Mouse (Mus musculus) naive thymus-derived CD4-positive, alpha-beta T cell, adult 2 months (primary cell): ENCODE measurements around the gene Ablim1.

Source experiments
- DNase-seq: peaks from one replicate; pipeline ENCODE4 v3.0.0-alpha.2; 2011; ENCODE audit warnings: low read depth

Ablim1 gene

DNA sequence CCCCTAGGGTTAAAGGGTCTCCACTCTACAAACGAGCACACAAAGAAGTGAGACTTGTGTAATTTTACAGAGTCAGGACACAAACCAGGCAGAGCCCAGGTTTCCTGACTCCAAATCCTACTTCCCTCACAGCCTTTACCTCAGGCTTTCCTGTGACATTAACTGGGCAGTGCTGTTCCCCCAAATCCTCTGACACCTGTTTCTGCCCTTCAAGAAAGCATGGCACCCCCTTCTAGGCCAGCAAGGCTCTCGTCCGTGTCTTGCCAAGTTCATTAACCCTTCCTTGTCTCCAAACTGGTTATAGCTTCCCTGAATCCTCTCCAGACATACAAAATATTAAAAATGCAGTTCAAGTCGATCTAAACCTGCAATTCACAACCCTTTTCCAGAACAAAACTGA is 304.7 kb downstream of the Ablim1 start:
- DNase-seq: no peak

DNA sequence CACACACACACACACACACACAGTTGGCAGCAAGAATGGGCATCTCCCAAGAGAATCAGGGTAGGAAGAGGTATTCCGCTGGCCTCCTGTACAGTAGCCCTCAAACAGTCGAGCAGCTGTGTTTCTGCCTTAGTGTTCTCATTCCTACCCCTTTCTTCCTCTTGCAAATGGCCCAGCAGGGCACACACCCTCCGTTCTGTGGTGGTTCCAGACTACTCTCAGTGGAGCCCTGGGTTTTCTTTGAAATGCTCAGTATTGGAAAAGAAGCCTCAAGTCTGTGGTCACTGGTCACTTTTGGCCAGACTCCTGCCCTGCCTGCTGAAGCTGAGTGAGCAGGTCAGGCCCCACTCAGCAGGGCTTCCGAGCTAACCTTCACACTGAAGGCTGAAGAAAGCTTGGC is 305.1 kb downstream of the Ablim1 start:
- DNase-seq: no peak

DNA sequence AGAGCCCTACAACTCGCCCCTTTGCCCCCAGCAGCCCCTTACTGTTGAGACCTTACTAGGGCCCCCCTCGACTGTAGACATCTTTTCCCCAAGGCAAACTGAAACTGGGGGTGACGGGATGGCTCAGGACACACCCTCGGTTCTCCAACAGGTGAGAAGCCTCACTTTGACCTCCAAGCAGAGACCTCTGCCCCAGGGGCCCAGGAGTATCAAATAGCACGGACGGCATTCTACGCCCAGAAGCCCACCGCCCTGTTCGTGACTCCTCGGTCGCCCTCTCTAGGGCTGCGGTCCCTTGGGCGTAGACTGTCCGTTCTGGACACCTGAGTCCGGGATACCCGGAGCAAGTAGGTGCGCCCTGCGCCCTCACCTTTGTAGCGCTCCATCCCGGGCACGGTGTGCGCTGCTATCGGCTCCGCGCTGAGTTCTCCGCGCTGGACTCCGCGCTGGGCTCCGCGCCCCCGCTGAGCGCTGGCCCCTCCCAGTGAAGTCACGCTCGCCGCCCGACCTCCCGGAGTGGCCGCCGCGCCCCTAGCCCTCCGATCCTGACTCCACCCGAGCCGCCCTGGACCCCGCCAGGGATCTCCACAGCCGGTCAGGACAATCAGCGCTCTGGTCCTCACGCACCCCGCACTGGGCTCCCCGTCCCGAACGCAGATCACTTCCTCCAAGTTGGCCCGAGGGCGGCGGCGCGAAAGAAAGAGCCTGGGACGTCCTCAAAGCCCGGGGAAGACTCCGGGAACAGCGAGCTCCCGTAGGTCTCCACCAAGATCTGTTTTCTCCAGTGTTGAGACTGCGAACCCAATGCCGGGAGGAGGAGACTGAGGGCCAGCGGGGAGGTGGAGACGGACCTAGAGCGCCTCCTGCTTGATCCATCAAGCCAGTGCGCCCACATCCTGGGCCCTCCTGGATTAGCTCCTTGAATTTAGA is 306.7 kb downstream of the Ablim1 start, which contains the start of gene Afap1l2:
Gene Afap1l2, minus strand, starts transcription at position 448 of the 930 bp plus-strand sequence.
- no peak for DNase-seq

DNA sequence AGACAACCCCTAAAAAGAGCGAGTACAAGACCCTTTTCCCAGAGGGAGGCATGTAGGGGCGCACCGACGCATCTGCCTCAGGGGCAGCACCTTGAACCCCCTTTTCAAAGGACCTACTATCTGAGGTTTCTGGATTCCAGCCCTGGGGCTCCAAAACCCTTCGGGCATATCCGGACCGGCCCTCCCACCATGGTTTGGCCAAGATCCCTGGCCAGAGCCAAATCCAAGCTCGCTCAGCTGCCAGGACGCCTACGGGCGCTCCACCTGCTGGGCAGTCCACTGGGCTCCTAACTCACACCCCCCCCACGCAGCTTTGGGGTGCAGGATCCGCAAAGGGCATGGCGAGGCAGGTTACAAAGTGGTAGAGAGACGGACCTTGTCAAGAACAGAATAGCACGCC is 307.4 kb downstream of the Ablim1 start:
- no peak for DNase-seq

DNA sequence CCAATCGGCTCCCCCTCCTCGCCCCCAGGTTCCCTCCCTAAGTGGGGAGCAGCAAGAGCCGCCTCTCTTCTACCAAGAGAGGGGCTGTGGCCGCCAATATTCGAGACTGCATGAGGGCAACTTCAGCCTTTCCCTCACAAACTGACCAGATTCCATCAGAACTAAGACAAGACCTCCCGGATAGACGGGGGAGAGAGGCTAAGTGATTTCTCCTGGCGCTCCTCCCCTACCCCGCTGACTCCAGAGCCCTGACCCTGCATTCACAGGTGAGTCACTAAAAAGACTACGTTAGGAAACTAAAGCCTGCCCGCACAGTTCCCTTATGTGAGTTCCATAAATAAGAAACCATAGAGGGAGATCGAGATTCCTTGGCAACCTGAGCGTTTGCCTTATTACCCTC is 307.9 kb downstream of the Ablim1 start:
- no peak for DNase-seq

DNA sequence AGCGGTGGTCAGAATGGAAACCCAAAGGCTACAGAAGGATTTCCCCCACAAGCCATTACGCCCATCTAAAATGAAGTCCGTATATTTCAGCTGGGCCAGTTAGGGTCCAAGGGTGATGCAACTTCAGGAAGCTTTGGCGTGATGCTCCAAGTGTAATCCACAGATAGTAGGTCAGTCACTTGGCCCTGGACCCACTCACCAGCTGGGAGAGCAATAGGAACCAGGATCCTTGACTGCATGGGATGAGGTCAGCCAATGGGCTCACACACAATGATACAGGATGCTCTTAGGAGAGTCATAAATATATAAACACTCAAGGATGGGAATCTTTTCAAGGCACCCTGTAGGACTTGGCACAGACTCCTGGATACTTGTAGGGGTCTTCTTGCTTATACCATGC is 309.7 kb downstream of the Ablim1 start:
- DNase-seq: no peak

DNA sequence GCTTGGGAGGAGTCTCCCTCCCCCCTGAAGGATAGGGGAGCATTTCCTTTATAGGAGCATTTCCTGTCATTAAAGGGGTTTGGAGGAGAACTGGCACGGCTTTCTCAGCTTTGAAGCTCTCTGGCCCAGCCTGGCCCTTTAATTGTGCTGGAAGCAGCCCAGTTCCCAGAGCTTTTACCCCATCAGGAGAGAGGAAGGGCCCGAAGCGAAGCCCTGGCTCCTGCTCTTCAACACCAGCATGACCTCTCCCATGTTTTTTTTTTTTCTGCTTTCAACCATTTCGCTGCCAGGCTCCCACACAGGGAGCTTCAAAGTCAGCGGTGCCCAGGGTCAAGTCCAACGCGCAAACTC is 311.3 kb downstream of the Ablim1 start:
- DNase-seq: no peak

DNA sequence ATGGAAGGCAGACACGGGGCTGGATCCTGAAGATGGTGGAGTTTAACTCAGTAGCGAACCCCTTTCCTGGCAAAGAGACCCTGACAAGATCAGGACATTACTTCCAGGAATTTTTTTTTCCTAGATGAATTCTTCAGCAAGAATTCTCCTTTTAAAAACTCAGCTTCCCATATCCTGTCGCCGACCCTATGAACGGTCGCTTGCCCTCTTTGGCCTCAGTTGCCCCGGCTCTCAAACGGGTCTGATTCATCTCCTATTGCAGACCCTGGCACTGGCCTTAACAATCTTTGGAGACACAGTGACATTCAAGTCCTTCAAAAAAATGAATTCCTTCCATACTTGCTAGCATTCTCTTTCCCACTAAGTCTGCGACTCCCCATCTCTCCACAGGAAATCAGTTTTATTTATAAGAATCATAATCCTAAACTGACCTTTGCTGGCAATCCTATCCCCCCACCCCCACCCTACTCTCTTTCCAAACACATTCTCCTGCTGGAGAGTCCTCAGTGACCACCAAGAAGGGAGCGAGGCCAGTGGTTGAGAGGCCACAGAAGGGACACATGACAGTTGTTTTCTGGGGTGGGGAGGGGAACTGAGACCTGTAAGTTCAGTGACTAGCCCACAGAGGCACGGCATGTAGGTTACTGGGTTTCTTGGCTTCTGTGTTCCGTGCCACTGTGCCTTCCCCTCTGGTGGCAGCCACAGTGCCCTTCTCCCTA is 311.8 kb downstream of the Ablim1 start:
- DNase-seq: no peak

DNA sequence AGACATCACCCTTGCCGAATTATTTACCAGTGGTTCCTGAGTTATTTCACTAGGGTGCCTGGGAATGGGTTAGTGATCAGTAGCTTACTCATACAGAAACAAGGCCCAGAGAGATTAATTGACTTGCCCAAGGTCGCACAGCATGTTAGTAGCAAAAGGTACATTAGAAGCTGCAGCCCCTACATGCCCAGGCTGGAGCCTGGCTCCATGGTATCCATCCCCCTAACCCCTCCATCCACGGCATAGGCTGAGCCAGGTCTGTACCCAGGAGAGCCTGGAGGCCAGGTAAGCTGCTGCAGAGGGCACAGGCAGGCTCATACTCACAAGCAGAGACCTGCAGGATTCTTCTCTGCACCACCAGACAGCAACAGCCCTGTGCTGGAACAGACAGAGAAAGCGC is 312.8 kb downstream of the Ablim1 start:
- no peak for DNase-seq

DNA sequence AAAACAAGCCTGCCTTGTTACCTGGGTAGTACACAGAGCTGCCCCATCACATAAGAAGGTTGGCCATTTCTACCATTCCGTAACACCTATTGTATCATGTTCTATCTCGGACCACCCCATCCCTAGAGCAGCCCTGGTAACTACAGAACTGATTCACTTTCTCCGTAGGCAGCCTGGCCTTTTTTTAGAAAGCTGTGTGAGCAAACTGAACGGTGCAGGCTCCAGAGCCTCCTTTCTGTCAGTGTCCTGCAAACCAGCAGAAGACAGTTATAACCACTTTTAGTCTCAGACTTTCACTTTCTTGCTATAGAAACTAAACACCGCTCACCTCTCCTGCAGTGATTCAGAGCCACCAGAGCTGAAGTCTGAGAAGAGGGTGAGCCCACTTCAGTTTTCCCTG is 314.1 kb downstream of the Ablim1 start:
- DNase-seq: no peak

DNA sequence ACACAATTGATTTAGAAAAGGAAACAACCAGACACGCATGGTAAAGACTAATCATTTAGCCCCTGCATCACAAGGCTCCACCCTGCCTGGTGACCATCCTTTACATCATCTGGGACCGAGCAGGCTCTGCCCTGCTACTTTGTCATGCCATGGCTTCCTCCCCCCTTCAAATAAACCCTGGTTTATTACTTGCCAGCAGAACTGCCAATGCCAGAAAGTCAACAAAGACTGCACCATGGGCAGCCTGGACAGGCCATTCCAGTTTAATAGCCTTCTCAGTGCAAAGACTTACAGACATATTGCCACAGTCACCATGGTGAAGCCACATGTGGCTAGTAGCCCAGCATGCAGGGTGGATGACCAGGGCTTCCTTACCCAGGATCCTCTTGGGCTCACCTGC is 314.9 kb downstream of the Ablim1 start:
- no peak for DNase-seq

DNA sequence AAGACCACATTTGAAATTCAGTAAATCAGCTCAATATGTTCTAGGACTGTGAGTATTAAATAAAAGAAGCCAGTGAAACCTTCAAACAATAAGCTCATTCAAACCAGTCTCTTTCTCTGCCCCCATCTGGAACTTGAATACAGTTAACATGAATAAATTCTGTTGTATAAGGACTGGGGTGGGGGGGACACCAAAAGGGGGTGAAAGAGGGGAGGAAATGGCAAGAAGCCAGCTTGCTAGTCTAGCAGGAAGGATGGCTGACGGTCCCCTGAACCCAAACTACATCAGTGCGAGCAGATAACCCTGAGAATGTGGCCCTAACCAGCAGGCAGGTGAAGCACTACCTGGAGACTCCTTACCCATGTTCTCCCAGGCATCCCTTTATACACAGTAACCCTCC is 315.8 kb downstream of the Ablim1 start:
- DNase-seq: no peak

DNA sequence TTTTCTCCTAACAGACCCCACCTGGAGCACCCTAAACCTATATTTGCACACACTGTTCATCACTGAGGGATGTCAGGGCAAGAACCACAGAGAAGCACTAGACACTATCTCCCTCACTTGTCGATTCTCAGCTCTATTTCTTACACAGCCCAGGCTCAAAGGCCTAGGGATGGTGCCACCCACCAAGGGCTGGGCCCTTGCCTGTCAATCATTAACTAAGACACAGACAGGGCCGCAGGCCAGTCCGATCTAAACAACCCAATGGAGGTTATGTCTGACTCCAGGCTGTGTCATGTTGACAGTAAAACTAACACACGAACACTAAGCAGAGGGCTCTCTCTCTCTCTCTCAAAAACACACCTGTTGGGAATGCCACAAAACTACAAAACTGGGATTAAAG is 316.4 kb downstream of the Ablim1 start:
- DNase-seq: no peak

DNA sequence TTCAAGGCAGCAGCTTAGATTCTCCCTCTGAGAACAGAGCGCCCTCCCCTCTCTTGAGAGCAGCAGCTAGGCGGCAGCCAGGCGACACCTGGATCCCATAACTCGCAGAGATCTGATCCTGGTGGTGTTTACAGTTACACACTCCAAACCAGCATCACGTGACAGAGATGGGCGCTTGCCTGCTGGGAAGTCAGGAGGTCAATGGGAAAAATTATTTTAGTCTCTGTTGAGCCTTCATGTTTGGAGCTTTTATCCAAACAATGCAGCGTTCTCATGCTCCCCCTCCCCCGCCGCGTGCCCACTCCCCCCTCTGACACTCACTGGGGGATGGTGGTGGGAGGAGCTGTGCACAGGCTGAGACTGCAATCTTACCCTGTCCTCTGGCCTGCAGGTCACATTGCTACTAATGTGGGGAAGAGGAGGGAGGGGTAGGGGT is 317.5 kb downstream of the Ablim1 start:
- DNase-seq: no peak

DNA sequence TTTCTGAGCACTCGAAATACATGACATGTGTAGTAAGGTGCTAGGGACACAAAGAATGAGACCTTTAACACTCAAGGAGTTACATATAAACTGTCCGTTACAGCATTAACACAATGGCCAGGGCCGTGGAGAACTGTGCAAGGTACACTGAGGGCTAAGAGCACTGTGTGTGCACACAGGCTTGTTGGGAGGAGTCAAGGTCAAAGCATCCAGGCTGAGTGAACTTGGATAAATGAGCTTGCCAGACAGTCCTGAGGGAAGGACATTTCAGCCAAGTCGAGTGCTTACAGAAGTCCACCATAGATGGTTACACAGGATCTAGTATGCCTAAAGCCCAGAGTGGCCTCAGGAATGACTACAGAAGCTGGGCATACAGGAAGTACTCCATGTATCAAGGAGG is 319.3 kb downstream of the Ablim1 start:
- DNase-seq: no peak

DNA sequence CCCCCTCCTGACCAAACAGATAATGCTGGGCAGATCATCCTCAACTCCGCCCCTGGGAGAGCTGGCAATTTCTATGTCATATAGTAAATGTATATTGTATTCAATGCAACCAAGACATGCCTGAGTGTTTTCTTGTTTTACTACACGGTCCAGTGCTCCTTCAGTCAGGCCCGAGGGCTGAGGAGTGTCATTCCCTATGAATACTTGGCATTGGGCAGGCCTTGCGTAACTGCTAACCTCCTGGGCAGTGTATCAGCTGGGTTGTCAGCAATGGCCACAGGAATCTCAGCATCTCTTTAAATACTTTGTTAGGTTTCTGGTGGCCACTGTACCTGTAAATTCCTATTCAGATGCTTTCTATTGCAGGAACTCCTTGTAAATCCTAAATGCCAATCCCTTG is 320.1 kb downstream of the Ablim1 start:
- DNase-seq: no peak

DNA sequence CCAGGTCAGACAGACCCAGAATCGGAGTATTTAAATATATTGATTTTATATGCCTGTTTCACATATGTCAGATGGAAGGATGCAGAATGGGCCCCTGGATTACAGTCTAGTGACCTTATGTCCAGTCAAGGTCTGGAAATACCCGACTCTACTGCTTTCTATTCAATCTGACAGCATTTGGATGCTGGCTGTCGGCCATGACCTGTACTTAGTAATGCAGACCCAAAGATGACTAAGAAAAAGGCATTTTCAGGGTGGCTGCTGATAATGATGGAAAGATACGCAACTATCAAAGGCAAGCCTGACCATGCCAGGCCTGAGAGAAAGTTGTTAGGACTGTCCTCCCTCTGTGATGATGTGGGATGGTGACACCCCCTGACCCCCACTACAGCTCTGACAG is 321.0 kb downstream of the Ablim1 start:
- no peak for DNase-seq

DNA sequence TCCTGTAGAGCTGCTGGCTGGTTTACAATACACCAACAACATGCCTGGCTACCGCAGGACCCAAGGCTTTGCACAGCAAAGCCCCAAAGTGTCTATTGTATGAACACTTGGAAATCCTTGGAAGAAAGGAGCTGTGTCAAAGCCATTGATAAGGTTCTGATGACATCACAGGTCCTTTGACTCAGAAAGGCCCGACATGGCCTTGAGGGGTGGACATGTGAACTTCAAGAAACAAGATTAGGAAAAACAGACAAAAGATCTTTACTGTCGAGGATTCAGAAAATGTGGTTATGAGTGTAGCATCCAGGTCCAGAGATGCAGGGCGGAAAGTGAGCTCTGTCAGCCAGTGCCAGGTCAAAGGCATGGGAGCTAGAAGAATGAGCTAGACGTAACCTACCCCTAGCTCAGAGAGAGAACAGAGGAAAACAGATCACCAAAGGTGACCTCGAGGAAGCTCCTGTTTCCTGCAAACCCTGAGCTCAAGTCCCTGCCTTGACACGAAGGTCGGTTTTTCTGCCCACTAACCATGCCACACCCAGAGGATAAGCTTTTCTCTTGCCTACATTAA is 321.7 kb downstream of the Ablim1 start:
- no peak for DNase-seq

DNA sequence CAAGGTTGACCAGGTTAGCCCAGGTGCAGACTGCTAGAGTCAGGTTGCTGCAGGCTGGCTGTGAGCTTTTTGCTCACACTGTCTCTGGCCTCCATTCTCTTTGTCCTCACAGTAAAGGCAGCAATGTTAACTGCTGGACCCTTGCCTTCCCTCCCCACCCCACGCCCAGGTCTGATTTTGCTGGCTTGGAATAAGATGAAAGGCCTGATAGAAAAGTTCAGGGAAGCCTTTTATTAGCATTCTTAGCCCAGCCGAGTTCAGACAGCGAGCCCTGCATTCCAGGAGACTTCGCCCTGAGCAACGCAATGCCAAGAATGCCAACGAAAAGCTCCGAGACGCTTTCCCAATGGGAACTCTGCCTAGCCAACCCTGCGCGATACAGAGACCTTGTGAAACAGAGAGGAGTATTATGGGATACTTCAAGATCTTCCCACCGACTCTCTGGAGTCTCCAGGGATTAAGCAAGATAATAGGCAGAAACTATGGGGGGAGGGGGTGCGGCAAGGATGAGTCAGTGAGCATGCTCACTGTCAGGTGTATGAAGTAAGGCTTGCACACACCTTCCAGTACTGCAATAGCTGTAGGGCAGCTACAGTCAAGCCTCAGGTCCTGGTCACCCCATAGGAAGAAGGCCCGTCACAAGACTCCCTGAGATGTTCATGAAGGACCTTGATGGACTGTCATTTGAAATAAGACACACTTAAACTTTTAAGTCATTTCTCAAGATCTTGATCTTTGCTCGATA is 324.2 kb downstream of the Ablim1 start:
- DNase-seq: no peak

DNA sequence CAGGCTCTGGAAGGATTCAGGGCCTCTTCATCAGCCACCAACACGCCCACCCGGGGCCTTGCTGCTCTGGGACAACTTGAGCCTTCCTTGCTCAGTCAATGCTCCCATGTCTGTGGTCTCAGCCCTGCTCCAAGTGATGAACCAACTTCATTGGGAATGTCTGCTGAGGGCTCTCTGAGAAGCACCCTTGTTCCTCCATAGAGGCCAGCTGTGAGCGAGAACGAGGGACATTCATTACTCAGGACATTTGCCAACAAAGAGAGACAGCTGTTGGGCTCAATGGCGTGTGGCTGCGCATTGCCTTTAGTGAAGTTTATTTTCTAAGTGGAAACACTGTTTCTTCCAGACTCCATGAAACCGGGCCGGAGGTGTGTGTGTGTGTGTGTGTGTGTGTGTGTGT is 325.5 kb downstream of the Ablim1 start:
- no peak for DNase-seq

DNA sequence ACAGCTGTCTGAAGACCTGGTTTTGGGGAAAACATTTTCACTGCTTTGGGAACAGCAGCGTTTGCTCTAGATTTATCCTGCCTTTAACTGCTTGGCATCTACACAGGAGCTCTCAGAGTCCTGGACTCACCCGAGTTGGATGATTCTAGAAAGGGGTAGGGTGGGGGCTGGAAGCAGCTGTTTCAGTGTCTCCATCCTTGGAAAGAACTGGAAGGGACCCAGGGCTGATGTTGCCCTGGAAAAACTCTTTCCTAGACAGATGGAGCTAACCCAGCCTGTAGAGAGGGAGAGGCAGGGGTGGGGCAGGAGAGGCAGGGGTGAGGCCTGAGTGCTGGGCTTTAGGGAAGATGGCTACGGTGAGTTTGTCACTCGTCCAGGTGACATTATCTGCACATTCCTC is 330.5 kb downstream of the Ablim1 start:
- DNase-seq: no peak

DNA sequence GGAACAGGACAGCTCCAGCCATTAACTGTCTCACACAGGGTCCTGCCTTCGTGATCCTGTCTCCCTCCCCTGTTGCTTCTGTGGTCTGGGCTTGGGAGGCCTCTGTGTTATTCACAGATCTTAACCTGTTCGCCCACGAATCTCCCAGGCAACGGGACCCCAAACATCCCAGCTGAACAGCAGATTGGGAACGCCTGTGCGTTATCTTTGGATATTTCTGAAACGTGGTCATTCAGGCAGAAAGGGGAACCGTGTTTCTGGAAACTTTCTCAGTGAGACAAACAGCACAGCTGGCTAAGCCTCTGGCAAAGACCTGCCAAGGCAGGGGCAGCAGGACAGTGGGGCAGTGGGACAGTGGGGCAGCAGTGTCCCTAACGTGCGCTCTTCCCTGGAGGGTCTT is 331.0 kb downstream of the Ablim1 start:
- no peak for DNase-seq
